Mouse (Mus musculus) forebrain, embryonic 11.5 days (tissue): ENCODE results near the gene Cstf1. TPM values are rescaled to one million over a fixed set of nuclear protein-coding genes. Genes with fewer than 3 reads are reported as not detected.

Experiments
- ATAC-seq: fragments of 200-750 bp; cut with Nextera tagmentation; replicated peaks from 2 replicates; pipeline ENCODE4 v1.8.0; 2017; ENCODE audit warnings: moderate TSS enrichment; ENCODE audit not compliant: low FRiP score
- DNase-seq: peaks from one replicate; pipeline ENCODE4 v3.0.0-alpha.2; 2017; ENCODE audit warnings: low spot score
- H3K27ac ChIP-seq: fragments of 300-500 bp; sonication (generic); 2 replicates; pipeline ENCODE4 v1.5.1; 2014; ENCODE audit warnings: low read depth, low read length
- H3K27me3 ChIP-seq: fragments of 300-500 bp; sonication (generic); 2 replicates; pipeline ENCODE4 v1.6.1; 2014; ENCODE audit warnings: mild to moderate bottlenecking, low read length, mixed read lengths; ENCODE audit not compliant: control insufficient read depth, insufficient read depth
- H3K36me3 ChIP-seq: fragments of 300-500 bp; sonication (generic); 2 replicates; pipeline ENCODE4 v1.6.1; 2014; ENCODE audit warnings: mild to moderate bottlenecking, low read length, moderate library complexity, mixed read lengths; ENCODE audit not compliant: control insufficient read depth, insufficient read depth
- H3K4me1 ChIP-seq: fragments of 300-500 bp; sonication (generic); replicated peaks from 2 replicates; pipeline ENCODE4 v1.6.1; 2014; ENCODE audit warnings: low read length, mixed read lengths; ENCODE audit not compliant: control insufficient read depth, insufficient read depth
- H3K4me2 ChIP-seq: fragments of 300-500 bp; sonication (generic); 2 replicates; pipeline ENCODE4 v1.6.1; 2014; ENCODE audit warnings: low read depth, mild to moderate bottlenecking, low read length, moderate library complexity, mixed read lengths; ENCODE audit not compliant: severe bottlenecking
- H3K4me3 ChIP-seq: fragments of 300-500 bp; sonication (generic); 2 replicates; pipeline ENCODE4 v1.5.1; 2014; ENCODE audit warnings: low read depth, low read length
- H3K9ac ChIP-seq: fragments of 300-500 bp; sonication (generic); 2 replicates; pipeline ENCODE4 v1.6.1; 2014; ENCODE audit warnings: low read length
- H3K9me3 ChIP-seq: fragments of 300-500 bp; sonication (generic); 2 replicates; pipeline ENCODE4 v1.6.1; 2016; ENCODE audit warnings: low read length, mixed read lengths; ENCODE audit not compliant: control insufficient read depth
- WGBS: fragments of 180-500 bp; shearing (Covaris S2); extraction: QIAGEN DNeasy Blood & Tissue Kit; methylation state at CpG from one replicate; pipeline ENCODE4 v1.1.7; 2014; 5-methylcytosine and 5-hydroxymethylcytosine counted together
- polyA plus RNA-seq: library from polyadenylated mRNA; unstranded; fragments of >200 nt; fragmentation: Nextera tagmentation; extraction: Ambion mirVana; gene quantifications from 2 replicates; pipeline ENCODE4 v1.2.1, GENCODE M21; 2014

The Cstf1 gene
- polyA plus RNA-seq, 1 experiment from 2014 or later = 52.5 TPM

GRCm38 (mm10) chr2:172413894-172414293 lies 43.4 kb downstream of the Cstf1 start:
- Histone ChIP-seq H3K4me3 (no peak overlapping the region), H3K4me1 (peaks cover 3% of the 10 kb centered on the region; the same call in 1 of the 2 replicates), H3K9me3 (no peaks in the 10 kb centered on the region), H3K4me2 (no peak overlapping the region), H3K27me3 (no peaks in the 10 kb centered on the region), H3K36me3 (no peaks in the 10 kb centered on the region), H3K27ac (no peak overlapping the region), H3K9ac (no peak overlapping the region)
- WGBS = 59% methylated on average over 5 of the region's 5 CpGs
- ATAC-seq (no peak), DNase-seq (no peak)

GRCm38 (mm10) chr2:172416218-172416617 lies 45.7 kb downstream of the Cstf1 start:
- ATAC-seq (no peak), DNase-seq (no peak)
- no peak overlapping the region for H3K4me2 ChIP-seq
- no peak overlapping the region for H3K9ac ChIP-seq
- WGBS = 64% methylated on average over 12 of the region's 12 CpGs
- no peaks in the 10 kb centered on the region for H3K9me3 ChIP-seq
- no peak overlapping the region for H3K4me3 ChIP-seq
- H3K27me3 ChIP-seq = no peaks in the 10 kb centered on the region
- H3K36me3 ChIP-seq = no peaks in the 10 kb centered on the region
- H3K4me1 ChIP-seq = peaks cover 3% of the 10 kb centered on the region; the same call in 1 of the 2 replicates
- no peak overlapping the region for H3K27ac ChIP-seq

- no peak for DNase-seq
- H3K4me3 ChIP-seq = no peak overlapping the region
- H3K4me1 ChIP-seq = peaks cover 3% of the 10 kb centered on the region; the same call in 1 of the 2 replicates
- H3K9ac ChIP-seq = no peak overlapping the region
- no peak for ATAC-seq
- no peaks in the 10 kb centered on the region for H3K9me3 ChIP-seq
- H3K27me3 ChIP-seq = no peaks in the 10 kb centered on the region
- no peaks in the 10 kb centered on the region for H3K36me3 ChIP-seq
- WGBS = 95% methylated on average over 5 of the region's 5 CpGs
- H3K4me2 ChIP-seq = no peak overlapping the region
- H3K27ac ChIP-seq = no peak overlapping the region
These were observed 46.4 kb downstream of the Cstf1 start for GRCm38 (mm10) chr2:172416876-172417275.

GRCm38 (mm10) chr2:172418208-172418607 lies 47.7 kb downstream of the Cstf1 start:
- ATAC-seq = no peak
- H3K36me3 ChIP-seq = no peaks in the 10 kb centered on the region
- no peaks in the 10 kb centered on the region for H3K27me3 ChIP-seq
- H3K4me3 ChIP-seq = no peak overlapping the region
- H3K9ac ChIP-seq = no peak overlapping the region
- WGBS = 84% methylated on average over 5 of the region's 5 CpGs
- no peak for DNase-seq
- no peak overlapping the region for H3K27ac ChIP-seq
- peaks cover 3% of the 10 kb centered on the region; the same call in 1 of the 2 replicates for H3K4me1 ChIP-seq
- no peak overlapping the region for H3K4me2 ChIP-seq
- no peaks in the 10 kb centered on the region for H3K9me3 ChIP-seq

GRCm38 (mm10) chr2:172430609-172431008 lies 60.1 kb downstream of the Cstf1 start:
- ATAC-seq (no peak), DNase-seq (no peak)
- Histone ChIP-seq H3K9ac (no peak overlapping the region), H3K36me3 (no peaks in the 10 kb centered on the region), H3K4me3 (no peak overlapping the region), H3K9me3 (no peaks in the 10 kb centered on the region), H3K27ac (no peak overlapping the region), H3K4me2 (no peak overlapping the region), H3K4me1 (no peaks in the 10 kb centered on the region), H3K27me3 (no peaks in the 10 kb centered on the region)
- WGBS = 71% methylated on average over 1 of the region's 1 CpGs

Other genes with a start within 250 kb of the Cstf1 start
- 0.09 TPM in 1 of 2 replicates, not detected in the other for gene Mc3r, start 122.2 kb upstream of the Cstf1 start, polyA plus RNA-seq
- gene Fam210b, start 25.1 kb upstream of the Cstf1 start, polyA plus RNA-seq = 20.1 and 20.9 TPM in 2 replicates
- gene Aurka, start 146 bp upstream of the Cstf1 start, polyA plus RNA-seq = 192 and 193 TPM in 2 replicates
- gene Cass4, start 23.1 kb downstream of the Cstf1 start, polyA plus RNA-seq = 0.47 TPM in 1 of 2 replicates, not detected in the other
- gene Rtf2, start 69.9 kb downstream of the Cstf1 start, polyA plus RNA-seq = 86.0 and 90.5 TPM in 2 replicates
- 1.5 TPM in 2 replicates for gene Gcnt7, start 87.9 kb downstream of the Cstf1 start, polyA plus RNA-seq
- gene Fam209, start 101.8 kb downstream of the Cstf1 start, polyA plus RNA-seq = 0.39 and 0.97 TPM in 2 replicates
- 45.1 and 46.5 TPM in 2 replicates for gene Tfap2c, start 178.9 kb downstream of the Cstf1 start, polyA plus RNA-seq